Mouse (Mus musculus) testis, adult 2 months (tissue): Measurements from ENCODE around the gene Slc48a1.

Source experiments
- CTCF ChIP-seq: fragments of 200-500 bp; IDR thresholded peaks from 2 replicates; pipeline ENCODE4 v1.5.1; 2012; ENCODE audit warnings: low read depth, mild to moderate bottlenecking, inconsistent platforms, low read length, moderate library complexity; ENCODE audit not compliant: control insufficient read depth, insufficient read depth, insufficient replicate concordance
- POLR2A ChIP-seq: fragments of 200-500 bp; IDR thresholded peaks from 2 replicates; pipeline ENCODE4 v1.6.1; 2012; ENCODE audit warnings: low read depth, mild to moderate bottlenecking, inconsistent platforms, low read length, moderate library complexity; ENCODE audit not compliant: control insufficient read depth

DNA sequence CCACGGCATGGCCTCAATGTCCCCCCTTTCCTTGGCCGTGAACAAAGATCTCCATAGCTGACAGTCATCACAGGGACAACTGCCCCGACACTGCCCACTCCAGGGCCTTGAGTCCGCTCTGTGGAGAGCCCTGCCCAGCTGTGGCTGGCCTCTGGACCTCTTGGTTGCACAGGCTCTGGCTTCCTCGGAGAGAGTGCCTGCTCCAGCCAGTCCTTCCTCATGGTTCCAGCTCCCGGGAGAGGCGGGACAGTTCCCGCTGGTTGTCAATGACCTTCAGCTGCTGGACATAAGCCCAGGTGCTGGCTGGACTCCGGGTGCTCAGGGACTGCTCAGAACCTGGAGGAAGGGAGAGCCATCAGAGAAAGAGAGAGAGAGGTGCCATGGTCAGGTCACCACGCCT is 33.0 kb upstream of the Slc48a1 start:
- no peak; the same call in 1 of the 2 replicates for TF ChIP-seq POLR2A
- TF ChIP-seq CTCF = no peak
